Mouse (Mus musculus): ENCODE results near the gene Pebp1.

DNA sequence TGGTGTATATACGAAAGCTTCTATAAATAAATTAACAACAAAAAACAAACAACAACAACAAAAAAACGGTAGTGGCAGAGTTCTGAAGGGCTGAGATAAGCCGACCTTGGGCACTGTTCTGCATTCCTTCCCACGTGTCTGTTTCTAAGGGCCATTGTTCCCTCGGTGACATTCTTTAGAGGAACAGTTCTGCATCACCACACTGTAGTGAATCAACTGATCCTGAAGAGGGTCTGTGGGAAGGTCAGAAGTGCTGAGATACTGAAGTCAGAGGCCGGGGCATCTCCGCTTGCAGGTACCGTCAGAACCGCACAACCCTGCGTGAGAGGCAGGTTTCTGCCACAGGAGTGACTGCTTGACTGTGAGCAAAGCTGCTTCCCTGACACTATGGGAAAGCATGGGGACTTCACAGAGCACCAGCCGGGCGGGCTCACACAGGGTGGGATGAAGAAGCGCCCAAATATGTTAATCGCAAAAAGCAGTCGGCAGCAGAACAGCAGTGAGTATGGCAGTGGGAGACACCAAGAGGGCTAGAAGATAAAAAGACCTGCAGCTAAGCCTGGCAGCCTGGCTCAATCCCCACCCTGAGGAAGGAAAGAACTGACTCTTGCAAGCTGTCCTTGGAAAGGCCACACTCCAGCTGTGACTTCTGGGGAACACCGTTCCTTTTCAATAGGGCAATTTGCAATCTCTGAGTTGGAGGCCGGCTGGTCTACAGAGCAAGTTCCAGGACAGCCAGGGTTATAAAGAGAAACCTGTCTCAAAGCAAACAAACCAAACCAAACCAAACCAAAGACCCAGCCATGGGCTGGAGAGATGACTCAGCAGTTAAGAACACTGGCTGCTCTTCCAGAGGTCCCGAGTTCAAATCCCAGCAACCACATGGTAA is 16.5 kb upstream of the Pebp1 start:
- TF ChIP-seq CTCF (IDR thresholded peaks at IDR 0.05; ENCODE audit: control insufficient read depth, insufficient read depth, insufficient read length) (no peak), MYOG (IDR thresholded peaks at IDR 0.05; ENCODE audit: control insufficient read depth, extremely low read depth, insufficient read length) (no peak), MAX (IDR thresholded peaks at IDR 0.05) (no peak), USF1 (IDR thresholded peaks at IDR 0.05; ENCODE audit: low read depth) (no peak), MYOD1 (IDR thresholded peaks at IDR 0.05; ENCODE audit: control insufficient read depth, insufficient read length, low read depth) (no peak), CEBPB (IDR thresholded peaks at IDR 0.05; ENCODE audit: low read depth) (no peak), FOSL1 (IDR thresholded peaks at IDR 0.05; ENCODE audit: insufficient read depth, low read length, poor library complexity, severe bottlenecking) (no peak)
